Mouse (Mus musculus) spleen, adult 2 months (tissue): Measurements from ENCODE around the gene Klk11.

Experiments used
- CTCF ChIP-seq: fragments of 200-500 bp; IDR thresholded peaks from 2 replicates; pipeline ENCODE4 v1.5.1; 2011; ENCODE audit warnings: mild to moderate bottlenecking, inconsistent platforms; ENCODE audit not compliant: insufficient read depth, insufficient read length, insufficient replicate concordance; ENCODE audit errors: extremely low read depth
- POLR2A ChIP-seq: fragments of 200-500 bp; IDR thresholded peaks from 2 replicates; pipeline ENCODE4 v1.6.1; 2011; ENCODE audit warnings: low read depth, low read length, inconsistent platforms

DNA sequence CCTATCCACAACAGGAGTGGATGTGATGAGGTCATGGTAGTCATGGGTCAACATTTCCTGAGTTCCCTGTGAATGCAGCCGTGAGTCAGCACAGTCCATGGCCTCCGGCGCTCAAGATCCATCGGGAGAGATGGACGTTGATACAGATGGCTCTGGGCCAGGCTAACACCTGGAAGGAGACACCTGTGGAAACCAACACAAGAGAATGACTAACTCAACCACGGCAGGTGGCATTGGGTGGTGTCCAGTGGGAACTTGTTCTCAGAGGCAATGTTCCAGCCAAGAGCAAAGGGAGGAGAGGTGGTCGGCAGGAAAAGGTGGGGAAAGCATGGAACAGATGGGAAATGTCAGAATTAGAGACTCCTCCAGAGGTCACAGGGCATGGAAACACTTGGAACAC lies 47.2 kb downstream of the Klk11 start:
- TF ChIP-seq POLR2A (no peak), CTCF (no peak)
